Comparison of ENCODE assay signal across 17 mouse cellular contexts in the genomic region with DNA sequence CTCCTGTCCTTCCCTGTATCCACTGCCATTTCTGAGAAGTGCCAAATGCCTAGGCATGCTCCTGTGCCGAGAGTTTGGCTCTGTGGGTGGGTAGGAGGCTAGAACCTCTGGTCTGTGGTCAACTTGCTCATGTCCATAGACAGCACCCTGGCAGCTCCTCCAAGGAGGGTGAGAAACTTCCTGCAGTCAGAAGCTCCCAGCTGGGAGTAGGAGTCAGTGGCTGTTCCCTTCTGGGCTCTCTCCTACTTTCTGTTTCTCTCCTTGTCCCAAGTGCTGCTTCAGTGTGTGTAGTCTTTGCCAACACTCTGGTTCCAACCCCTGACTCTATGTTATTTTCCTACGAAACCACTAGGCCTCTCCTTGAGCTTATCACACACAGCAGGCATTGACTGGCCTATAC.
"Had no signal": no experiment of that assay in that cellular context is flagged by ENCODE, and none has a peak within 500 bp of the region (broad histone marks: within the 10 kb centered on the region; RNA-seq: fewer than 3 reads in every experiment).

No protein-coding gene starts in this region.

- H3K9me3 ChIP-seq: kidney, embryonic 15.5 days; liver, embryonic 13.5 days; midbrain, embryonic 12.5 days; midbrain, embryonic 15.5 days; neural tube, embryonic 12.5 days; neural tube, embryonic 15.5 days had no signal

- ATAC-seq: midbrain, embryonic 15.5 days had no signal

- H3K27ac ChIP-seq: kidney, embryonic 15.5 days; left cerebral cortex, adult 2 months; liver, embryonic 13.5 days; midbrain, embryonic 12.5 days; midbrain, embryonic 15.5 days; neural tube, embryonic 12.5 days; neural tube, embryonic 15.5 days had no signal

- H3K27me3 ChIP-seq: kidney, embryonic 15.5 days; liver, embryonic 13.5 days; midbrain, embryonic 12.5 days; midbrain, embryonic 15.5 days; neural tube, embryonic 12.5 days; neural tube, embryonic 15.5 days had no signal

- H3K4me3 ChIP-seq: kidney, embryonic 15.5 days; left cerebral cortex, adult 2 months; liver, embryonic 13.5 days; midbrain, embryonic 12.5 days; midbrain, embryonic 15.5 days; neural tube, embryonic 12.5 days; neural tube, embryonic 15.5 days had no signal

- H3K4me1 ChIP-seq: midbrain, embryonic 12.5 days; midbrain, embryonic 15.5 days; neural tube, embryonic 12.5 days; neural tube, embryonic 15.5 days had no signal

- H3K36me3 ChIP-seq: liver, embryonic 13.5 days; midbrain, embryonic 12.5 days; midbrain, embryonic 15.5 days; neural tube, embryonic 12.5 days; neural tube, embryonic 15.5 days had no signal

- DNase-seq: kidney, adult 8-10 months; kidney, postnatal 10 days; kidney, postnatal 36 days; layer of hippocampus, postnatal 36 days; liver, embryonic 13.5 days; lung, adult 2 months; retina, postnatal 1 day; right cerebral cortex, postnatal 25 days; spleen, adult 18-20 months; thymus, adult 18-20 months; thymus, postnatal 36 days had no signal
